Mouse (Mus musculus) gonadal fat pad, adult 2 months (tissue): Measurements from ENCODE around the gene Rint1. TPM values are rescaled to one million over a fixed set of nuclear protein-coding genes. Genes with fewer than 3 reads are reported as not detected.
"Not testable (repeated sequence)": the region's sequence is repeated elsewhere in the genome, so short reads cannot be mapped to it uniquely, and the experiment has no call there.

Experiments
- DNase-seq: peaks from one replicate; pipeline ENCODE4 v3.0.0-alpha.2; 2012; ENCODE audit warnings: low read depth
- polyA plus RNA-seq: library from polyadenylated mRNA; depleted of rRNA; stranded (reverse); fragments of >200 nt; gene quantifications from 2 replicates; pipeline ENCODE4 v1.2.3, GENCODE M21; 2012

Rint1 gene
- polyA plus RNA-seq, 1 experiment, result 16.3 TPM

DNA sequence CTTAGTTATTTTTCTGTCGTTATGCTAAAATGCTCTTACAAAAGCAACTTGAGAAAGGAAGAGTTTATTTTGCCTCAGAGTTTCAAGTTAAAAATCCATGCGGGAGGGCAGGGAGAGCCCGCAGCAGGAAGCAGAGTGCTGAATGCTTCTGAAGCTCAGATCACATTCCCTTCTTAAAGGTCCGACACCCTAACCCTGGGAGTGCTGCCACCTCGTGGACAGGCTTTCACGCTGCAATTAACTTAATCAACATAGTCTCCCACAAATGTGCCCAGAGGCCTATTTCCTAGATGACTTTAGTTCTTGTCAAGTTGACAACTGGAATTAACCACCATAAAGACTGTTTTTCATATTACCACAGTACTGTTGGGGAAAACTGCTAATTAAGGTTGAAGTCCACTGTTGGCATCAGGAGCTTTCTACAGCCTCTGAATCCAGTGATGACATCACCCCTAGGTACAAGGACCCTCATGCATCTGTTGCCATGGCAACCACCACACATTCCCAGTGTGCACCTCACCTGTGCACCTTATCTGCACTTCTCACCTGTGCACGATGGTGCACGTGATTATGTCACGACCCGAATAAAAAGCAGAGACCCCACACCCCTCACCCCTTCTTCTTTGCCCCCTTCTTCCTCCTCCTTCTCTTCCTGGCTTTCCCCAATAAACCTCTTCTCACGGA lies 39.0 kb downstream of the Rint1 start:
- no peak for DNase-seq

DNA sequence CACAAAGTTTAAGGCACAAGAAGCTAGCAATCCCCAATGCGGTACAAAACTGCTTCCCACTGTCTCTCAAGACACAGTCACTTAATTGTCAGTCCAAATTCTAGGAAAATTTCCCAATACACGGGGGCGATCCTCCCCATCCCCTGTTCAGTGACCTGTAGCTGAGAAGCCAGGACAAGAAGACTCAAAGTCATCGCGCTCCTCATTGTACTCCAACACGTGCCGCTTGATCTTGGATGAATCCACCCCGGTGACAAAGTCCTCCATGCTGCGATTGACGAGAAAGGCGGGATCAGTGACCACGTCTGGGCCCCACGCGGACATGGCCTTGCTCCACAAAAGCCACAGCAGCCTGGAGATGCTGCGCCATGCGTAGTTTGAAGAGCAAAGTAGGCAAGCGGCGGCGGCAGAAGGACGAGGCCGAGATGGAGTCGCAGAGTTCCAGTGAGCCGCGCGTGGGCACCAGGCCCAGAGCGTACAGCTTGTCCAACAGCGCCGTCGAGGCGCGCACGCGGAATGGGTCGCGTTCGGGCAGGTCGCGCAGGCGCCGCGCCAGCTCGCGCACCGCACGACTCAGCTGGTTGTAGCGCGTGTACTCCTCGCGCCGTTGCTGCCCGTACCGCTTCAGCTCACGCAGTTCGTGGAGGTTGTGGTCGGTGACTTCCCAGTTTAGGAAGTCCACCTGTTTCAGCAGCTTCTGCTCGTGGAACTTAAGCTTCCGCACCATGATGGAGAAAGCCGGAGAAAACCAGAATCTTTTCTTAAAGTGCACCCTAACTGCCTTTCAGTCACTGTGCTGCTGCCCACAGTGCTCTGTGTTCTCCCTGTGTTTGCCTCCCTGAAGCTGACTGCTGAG lies 43.6 kb downstream of the Rint1 start:
- no peak for DNase-seq

DNA sequence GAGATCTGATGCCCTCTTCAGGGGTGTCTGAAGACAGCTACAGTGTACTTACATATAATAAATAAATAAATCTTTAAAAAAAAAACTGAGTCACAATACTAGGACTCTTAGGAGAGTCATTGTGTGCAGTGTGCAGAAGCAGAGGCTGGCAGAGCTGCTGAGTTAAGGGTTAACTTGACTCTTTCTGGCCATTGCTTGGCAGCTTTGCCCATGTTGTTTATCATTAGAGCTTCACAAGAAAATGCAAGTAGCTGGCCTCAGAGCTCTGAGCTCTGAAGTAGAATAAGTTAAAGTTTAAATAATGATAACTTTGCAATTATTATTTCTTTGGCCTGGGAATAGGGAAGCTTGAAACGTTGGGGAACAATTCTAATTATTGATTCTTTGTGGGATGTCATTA lies 48.2 kb downstream of the Rint1 start:
- not testable (repeated sequence) for DNase-seq

GRCm38 (mm10) chr5:23838158-23838557 lies 50.6 kb downstream of the Rint1 start:
- DNase-seq, result no peak

DNA sequence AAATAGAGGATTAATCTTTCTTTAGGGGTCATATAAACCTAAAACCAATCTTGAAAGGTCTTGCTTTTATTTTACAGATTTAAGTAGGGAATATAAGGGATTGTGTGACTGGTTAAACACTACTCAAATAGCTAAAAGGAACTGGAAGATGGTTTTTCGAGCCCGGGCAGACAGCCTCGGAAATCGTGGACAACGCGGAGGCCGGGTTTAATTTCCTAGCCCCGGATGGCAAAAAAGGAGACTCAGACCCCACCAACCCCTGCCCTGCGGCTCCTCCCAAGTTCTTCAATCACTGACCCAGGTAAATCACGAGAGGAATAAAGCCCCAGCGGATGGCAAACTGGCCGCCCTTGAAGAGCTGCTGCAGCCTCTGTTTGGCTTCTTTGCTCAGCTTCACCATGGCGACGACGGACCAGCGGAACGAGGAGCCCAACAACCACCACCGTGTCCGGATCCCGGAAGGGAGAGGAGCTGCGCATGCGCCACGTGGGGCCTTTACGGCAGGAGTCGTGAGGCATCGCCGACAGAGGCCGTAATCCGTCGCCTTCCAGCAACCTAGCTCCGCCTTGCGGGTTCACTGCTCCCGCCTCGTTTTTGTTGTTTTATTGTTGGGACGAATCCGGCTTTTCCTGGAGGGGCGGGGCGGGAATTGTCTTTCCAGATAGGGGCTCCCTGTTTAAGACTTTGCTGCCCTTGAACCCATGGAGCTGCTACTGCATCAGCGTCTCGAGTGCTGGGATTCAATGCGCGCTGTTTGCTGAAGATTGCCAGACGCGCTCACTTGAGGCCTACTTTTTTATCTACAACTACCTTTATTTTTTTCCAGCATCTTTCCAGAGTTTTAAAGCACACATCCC lies 56.4 kb downstream of the Rint1 start, which contains the start of gene Tomm7:
Gene Tomm7, minus strand, starts transcription at position 488 of the 857 bp plus-strand sequence.
- peak; percentile 68 for DNase-seq

DNA sequence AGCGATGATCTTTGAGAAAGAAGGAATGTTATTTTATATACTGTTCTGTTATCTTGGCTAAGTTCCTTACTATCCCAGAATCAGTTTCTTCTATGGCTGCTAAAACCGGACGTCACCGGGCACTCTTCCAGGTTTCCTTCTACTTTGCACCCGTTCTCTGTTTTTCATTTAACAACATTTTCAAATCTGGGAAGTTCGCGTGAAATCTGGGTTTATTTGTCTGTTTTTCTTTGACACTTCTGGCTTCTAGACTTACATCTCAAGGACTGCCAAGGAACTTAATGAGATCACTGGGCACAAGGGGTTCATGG lies 57.0 kb downstream of the Rint1 start:
- DNase-seq, result no peak

DNA sequence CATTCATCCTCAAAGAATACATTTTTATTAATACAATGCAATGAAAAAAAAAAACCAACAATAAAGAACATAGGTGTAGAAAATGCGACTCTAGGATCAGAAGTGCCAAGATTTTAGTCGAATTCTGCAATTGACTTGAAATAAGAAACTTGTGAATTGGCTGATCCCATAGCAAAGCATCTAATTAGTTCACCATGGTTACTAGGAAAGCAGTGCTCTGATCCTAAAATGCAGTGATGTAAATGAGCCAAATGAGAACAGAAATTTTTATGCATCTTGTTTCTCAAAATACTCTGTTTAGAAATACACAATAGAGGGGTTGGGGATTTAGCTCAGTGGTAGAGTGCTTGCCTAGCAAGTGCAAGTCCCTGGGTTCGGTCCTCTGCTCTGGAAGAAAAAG lies 57.6 kb downstream of the Rint1 start:
- DNase-seq, result no peak

- no peak for DNase-seq
These were observed 63.0 kb downstream of the Rint1 start for GRCm38 (mm10) chr5:23850345-23851159.

GRCm38 (mm10) chr5:23851160-23851555 lies 63.6 kb downstream of the Rint1 start:
- DNase-seq, result not testable (repeated sequence)

DNA sequence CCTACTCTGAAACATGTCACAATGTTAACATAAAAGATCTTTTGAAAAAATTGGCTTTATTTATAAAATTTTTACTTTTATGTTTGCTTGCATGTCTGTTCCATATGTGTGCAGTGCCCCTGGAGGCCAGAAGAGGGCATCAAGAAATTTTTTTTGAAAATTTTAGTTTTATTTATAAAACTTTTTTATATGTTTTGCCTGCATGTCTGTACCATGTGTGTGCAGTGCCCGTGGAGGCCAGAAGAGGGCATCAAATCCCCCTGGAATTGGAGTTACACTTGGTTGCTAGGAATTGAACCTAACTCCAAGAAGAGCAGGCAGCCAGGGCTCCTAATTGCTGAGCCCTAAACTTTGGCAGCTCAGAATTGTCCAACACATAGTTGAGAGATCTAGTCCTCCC lies 65.4 kb downstream of the Rint1 start:
- not testable (repeated sequence) for DNase-seq

DNA sequence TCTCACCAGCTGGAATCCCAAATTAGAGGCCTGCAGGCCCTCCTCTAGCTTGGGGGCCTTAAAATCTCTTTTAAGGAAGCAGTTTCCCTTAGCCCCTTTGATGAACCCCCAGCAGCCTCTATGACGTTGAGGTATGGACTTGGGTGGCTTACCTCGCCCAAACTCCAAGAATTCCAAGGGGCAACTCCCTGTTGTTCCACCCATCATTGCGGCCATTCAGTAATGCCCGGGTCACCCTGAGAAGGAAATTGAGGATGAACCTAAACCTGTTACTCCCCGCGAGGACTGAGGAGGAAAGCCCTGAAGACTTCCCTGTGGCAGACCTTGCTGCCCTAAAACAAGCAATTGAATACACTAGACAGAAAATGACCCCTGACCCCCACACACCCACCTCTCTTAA lies 68.0 kb downstream of the Rint1 start:
- DNase-seq, result no peak

DNA sequence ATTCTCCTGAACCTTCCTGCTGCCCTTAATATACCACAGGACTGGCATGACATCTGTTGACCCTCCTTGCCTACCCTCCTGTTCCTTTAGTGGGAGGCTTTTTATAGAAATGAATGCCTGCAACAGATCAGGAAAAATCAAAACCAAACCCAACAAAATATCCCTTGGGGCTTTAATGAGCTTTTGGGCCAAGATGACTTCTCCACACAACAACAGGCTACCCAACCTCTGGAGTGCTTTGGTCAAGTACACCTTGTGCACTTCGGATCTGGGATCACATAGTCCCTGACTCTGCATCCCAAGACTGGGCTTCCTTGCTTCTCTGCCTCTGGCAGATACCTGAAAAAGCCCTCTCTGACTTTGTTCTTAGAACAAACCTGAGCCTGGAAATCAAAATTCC lies 68.7 kb downstream of the Rint1 start:
- no peak for DNase-seq

DNA sequence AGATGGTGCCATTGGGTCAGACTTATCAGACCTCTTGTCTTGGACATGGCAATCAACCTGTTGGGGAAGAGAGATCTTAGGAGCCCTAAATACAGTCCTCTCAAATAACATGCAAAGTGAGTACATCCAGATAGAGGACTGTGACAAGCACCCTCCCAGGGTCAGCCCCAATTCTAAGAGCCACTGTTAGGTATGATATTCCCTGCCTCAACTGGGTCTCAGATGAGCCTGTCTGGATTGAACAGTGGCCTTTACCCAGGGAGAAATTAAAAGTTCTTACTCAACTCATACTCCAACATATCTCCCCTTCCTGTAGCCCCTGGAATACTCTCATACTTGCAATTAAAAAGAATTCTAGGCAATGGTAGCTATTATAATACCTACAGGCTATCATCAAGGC lies 69.7 kb downstream of the Rint1 start:
- DNase-seq, result no peak

GRCm38 (mm10) chr5:23858001-23858400 lies 70.5 kb downstream of the Rint1 start:
- DNase-seq, result no peak

DNA sequence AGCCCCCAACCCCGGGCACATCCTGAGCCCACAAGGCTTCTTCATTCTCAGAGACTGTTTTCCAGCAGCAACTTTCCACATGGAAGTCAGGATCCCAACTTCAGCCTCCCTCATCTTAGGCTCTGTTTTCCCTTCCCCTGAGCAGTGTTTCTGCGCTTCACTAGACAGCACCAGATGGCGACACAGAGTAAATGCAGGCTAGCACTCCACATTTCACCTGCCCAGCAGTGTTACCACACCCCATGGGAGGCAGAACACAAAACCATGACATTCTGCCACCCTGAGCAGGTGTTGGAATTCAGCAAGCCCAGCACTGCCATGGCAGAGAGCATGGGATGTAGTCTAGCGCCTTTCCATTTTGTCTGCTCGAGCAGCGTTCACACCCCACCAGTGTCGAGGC lies 71.1 kb downstream of the Rint1 start:
- DNase-seq, result no peak

GRCm38 (mm10) chr5:23859087-23859718 lies 71.7 kb downstream of the Rint1 start:
- no peak for DNase-seq

DNA sequence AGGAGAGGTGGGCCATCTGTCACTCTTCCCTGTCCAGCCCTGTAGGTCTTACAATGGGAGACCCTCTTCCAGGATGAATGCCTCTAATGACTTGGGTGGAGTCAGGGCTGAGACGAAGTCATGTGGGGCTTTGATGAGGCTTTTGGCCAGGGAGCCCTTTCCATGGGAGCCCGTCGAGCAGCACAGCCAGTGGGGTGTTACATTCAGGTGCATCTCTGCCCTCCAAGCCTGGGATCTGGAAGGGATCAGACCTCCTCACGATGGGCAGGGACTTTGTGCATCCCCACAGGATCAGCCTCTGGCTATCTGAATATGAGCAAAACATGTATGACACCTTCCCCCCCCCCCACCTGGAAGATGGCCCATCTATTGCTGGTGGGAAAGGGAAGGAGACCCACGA lies 72.4 kb downstream of the Rint1 start:
- DNase-seq, result no peak

DNA sequence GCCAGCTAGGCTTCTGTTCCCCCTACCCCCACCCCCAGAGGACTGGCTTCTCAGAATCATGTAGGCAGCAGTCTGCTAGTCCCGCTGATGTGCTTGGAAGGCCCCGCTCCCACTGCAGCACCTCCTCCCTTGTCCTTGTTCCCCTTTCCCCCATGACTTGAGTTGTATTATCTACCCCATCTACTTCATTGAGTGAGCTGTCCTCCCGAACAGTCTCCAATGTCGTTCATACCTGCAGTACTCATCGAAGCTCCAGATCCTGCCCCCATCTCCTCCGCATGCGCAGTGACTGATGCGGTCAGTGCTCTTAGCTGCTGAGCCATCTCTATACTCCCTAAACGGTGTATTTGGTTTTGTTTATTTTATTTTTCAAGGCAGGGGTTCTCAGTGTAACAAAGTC lies 74.2 kb downstream of the Rint1 start:
- no peak for DNase-seq

DNA sequence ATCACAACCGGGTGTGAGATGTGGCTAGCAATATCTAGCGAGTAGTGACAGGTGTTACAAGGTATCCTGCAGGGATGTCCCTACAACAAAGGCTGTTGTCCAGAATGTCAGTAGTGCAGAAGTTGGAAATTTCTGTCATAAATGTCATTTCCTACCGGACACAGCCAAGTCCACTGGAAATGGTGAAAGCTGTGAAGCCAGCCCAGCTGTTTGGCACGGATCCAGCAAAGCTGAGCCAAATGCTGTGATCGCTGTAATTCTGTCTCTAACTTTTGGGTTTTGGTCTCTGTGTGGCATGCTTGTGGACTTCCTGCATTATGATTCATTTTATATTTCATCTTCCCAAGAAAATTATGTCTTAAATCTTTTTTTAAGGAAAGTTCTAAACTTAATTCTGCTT lies 74.8 kb downstream of the Rint1 start:
- no peak for DNase-seq

DNA sequence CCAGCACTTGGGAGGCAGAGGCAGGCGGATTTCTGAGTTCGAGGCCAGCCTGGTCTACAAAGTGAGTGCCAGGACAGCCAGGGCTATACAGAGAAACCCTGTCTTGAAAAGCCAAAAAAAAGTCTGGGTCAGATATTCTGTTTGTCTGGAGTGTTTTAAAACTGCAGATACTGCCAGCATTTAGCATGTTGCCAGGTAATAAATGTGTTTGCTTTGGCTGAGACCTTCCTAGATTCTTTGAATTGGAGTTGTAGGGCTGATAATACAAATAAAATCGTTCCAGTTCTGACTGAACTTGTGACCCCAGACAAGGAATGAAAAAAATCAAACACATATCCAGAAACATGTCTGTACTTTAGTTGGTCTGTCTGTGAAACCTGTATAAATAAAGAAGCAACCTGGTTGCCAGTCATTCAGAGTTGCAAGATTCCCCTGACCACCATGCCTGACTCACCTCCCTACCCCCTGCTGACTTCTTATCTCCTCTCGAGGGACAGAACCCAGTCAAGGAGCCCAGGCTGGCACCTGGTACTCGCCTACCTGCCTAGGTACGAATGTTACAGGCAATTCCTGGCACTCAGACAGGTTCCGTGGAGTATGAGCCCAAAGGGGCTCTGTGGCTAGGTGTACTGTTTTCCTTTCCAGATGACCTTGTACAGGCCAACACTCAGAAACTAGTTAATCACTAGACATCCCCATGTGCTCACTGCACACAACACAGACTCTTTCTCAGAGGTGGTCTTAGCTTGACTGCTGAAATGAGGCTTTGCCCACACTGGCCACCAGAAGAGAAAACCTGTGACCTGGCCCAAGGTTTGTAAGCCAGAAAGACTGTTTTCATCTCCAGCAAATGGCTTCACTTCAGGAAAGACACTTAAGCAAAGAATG lies 75.9 kb downstream of the Rint1 start:
- no peak for DNase-seq
